Mouse (Mus musculus): Measurements from ENCODE around the gene Lyrm7. TPM values are rescaled to one million over a fixed set of nuclear protein-coding genes. Genes with fewer than 3 reads are reported as not detected.
A peak's percentile ranks its signal among the peaks of the same experiment; 100 is the strongest.

The Lyrm7 gene
- polyA plus RNA-seq, 1 experiment from 2014 or later: 9.7 TPM

- DNase-seq (ENCODE audit: low spot score): no peak
- no peak for ATAC-seq (ENCODE audit: low FRiP score)
- Histone ChIP-seq H3K36me3 (ENCODE audit: control insufficient read depth, insufficient read depth, low read length) (no peaks in the 10 kb centered on the region), H3K4me1 (replicated peaks; ENCODE audit: control insufficient read depth, insufficient read depth, low read length) (no peaks in the 10 kb centered on the region), H3K27ac (ENCODE audit: low read depth, low read length) (no peak overlapping the region), H3K27me3 (ENCODE audit: control insufficient read depth, insufficient read depth, low read length) (no peaks in the 10 kb centered on the region), H3K4me2 (replicated peaks; ENCODE audit: low read depth, low read length) (no peak overlapping the region), H3K4me3 (ENCODE audit: low read depth, low read length) (no peak overlapping the region), H3K9me3 (ENCODE audit: control insufficient read depth, low read length) (no peaks in the 10 kb centered on the region), H3K9ac (ENCODE audit: low read depth, low read length) (no peak overlapping the region)
- 89% methylated on average over 2 of the region's 2 CpGs for WGBS
These were observed 24.7 kb upstream of the Lyrm7 start for GRCm38 (mm10) chr11:54885406-54885805.

GRCm38 (mm10) chr11:54884937-54885336, 24.2 kb upstream of the Lyrm7 start:
- ATAC-seq (ENCODE audit: low FRiP score) (no peak), DNase-seq (ENCODE audit: low spot score) (no peak)
- Histone ChIP-seq H3K4me2 (replicated peaks; ENCODE audit: low read depth, low read length) (no peak overlapping the region), H3K4me3 (ENCODE audit: low read depth, low read length) (no peak overlapping the region), H3K9ac (ENCODE audit: low read depth, low read length) (no peak overlapping the region), H3K27me3 (ENCODE audit: control insufficient read depth, insufficient read depth, low read length) (no peaks in the 10 kb centered on the region), H3K27ac (ENCODE audit: low read depth, low read length) (no peak overlapping the region), H3K9me3 (ENCODE audit: control insufficient read depth, low read length) (no peaks in the 10 kb centered on the region), H3K36me3 (ENCODE audit: control insufficient read depth, insufficient read depth, low read length) (no peaks in the 10 kb centered on the region), H3K4me1 (replicated peaks; ENCODE audit: control insufficient read depth, insufficient read depth, low read length) (no peaks in the 10 kb centered on the region)
- 24% methylated on average over 5 of the region's 5 CpGs for WGBS

- ATAC-seq (ENCODE audit: low FRiP score) (no peak), DNase-seq (ENCODE audit: low spot score) (no peak)
- no peak overlapping the region for H3K4me3 ChIP-seq (ENCODE audit: low read depth, low read length)
- H3K4me2 ChIP-seq (replicated peaks; ENCODE audit: low read depth, low read length): no peak overlapping the region
- no peaks in the 10 kb centered on the region for H3K27me3 ChIP-seq (ENCODE audit: control insufficient read depth, insufficient read depth, low read length)
- WGBS: 81% methylated on average over 4 of the region's 5 CpGs
- H3K9ac ChIP-seq (ENCODE audit: low read depth, low read length): no peak overlapping the region
- no peak overlapping the region for H3K27ac ChIP-seq (ENCODE audit: low read depth, low read length)
- no peaks in the 10 kb centered on the region for H3K9me3 ChIP-seq (ENCODE audit: control insufficient read depth, low read length)
- H3K4me1 ChIP-seq (replicated peaks; ENCODE audit: control insufficient read depth, insufficient read depth, low read length): no peaks in the 10 kb centered on the region
- no peaks in the 10 kb centered on the region for H3K36me3 ChIP-seq (ENCODE audit: control insufficient read depth, insufficient read depth, low read length)
These were observed 23.6 kb upstream of the Lyrm7 start for GRCm38 (mm10) chr11:54884197-54884828.

- ATAC-seq (ENCODE audit: low FRiP score): no peak
- H3K36me3 ChIP-seq (ENCODE audit: control insufficient read depth, insufficient read depth, low read length): no peaks in the 10 kb centered on the region
- H3K27ac ChIP-seq (ENCODE audit: low read depth, low read length): no peak overlapping the region
- H3K4me1 ChIP-seq (replicated peaks; ENCODE audit: control insufficient read depth, insufficient read depth, low read length): no peaks in the 10 kb centered on the region
- H3K4me3 ChIP-seq (ENCODE audit: low read depth, low read length): no peak overlapping the region
- H3K4me2 ChIP-seq (replicated peaks; ENCODE audit: low read depth, low read length): no peak overlapping the region
- no peaks in the 10 kb centered on the region for H3K9me3 ChIP-seq (ENCODE audit: control insufficient read depth, low read length)
- WGBS: 32% methylated on average over 8 of the region's 8 CpGs
- DNase-seq (ENCODE audit: low spot score): no peak
- no peak overlapping the region for H3K9ac ChIP-seq (ENCODE audit: low read depth, low read length)
- H3K27me3 ChIP-seq (ENCODE audit: control insufficient read depth, insufficient read depth, low read length): no peaks in the 10 kb centered on the region
These were observed 22.0 kb upstream of the Lyrm7 start for GRCm38 (mm10) chr11:54882671-54883070.

GRCm38 (mm10) chr11:54881051-54881474, 20.3 kb upstream of the Lyrm7 start:
- 2% methylated on average over 2 of the region's 2 CpGs for WGBS
- Histone ChIP-seq H3K4me3 (ENCODE audit: low read depth, low read length) (no peak overlapping the region), H3K9ac (ENCODE audit: low read depth, low read length) (no peak overlapping the region), H3K27ac (ENCODE audit: low read depth, low read length) (no peak overlapping the region), H3K4me2 (replicated peaks; ENCODE audit: low read depth, low read length) (no peak overlapping the region), H3K4me1 (replicated peaks; ENCODE audit: control insufficient read depth, insufficient read depth, low read length) (no peaks in the 10 kb centered on the region), H3K36me3 (ENCODE audit: control insufficient read depth, insufficient read depth, low read length) (no peaks in the 10 kb centered on the region), H3K27me3 (ENCODE audit: control insufficient read depth, insufficient read depth, low read length) (no peaks in the 10 kb centered on the region), H3K9me3 (ENCODE audit: control insufficient read depth, low read length) (no peaks in the 10 kb centered on the region)
- DNase-seq (ENCODE audit: low spot score) (no peak), ATAC-seq (ENCODE audit: low FRiP score) (no peak)

- Histone ChIP-seq H3K36me3 (ENCODE audit: control insufficient read depth, insufficient read depth, low read length) (no peaks in the 10 kb centered on the region), H3K27ac (ENCODE audit: low read depth, low read length) (no peak overlapping the region), H3K9me3 (ENCODE audit: control insufficient read depth, low read length) (no peaks in the 10 kb centered on the region), H3K4me3 (ENCODE audit: low read depth, low read length) (no peak overlapping the region), H3K4me1 (replicated peaks; ENCODE audit: control insufficient read depth, insufficient read depth, low read length) (no peaks in the 10 kb centered on the region), H3K4me2 (replicated peaks; ENCODE audit: low read depth, low read length) (no peak overlapping the region), H3K9ac (ENCODE audit: low read depth, low read length) (no peak overlapping the region), H3K27me3 (ENCODE audit: control insufficient read depth, insufficient read depth, low read length) (no peaks in the 10 kb centered on the region)
- 78% methylated on average over 10 of the region's 10 CpGs for WGBS
- ATAC-seq (ENCODE audit: low FRiP score): no peak
- no peak for DNase-seq (ENCODE audit: low spot score)
These were observed 19.2 kb upstream of the Lyrm7 start for GRCm38 (mm10) chr11:54879922-54880321.

- Histone ChIP-seq H3K9ac (ENCODE audit: low read depth, low read length) (no peak overlapping the region), H3K27me3 (ENCODE audit: control insufficient read depth, insufficient read depth, low read length) (no peaks in the 10 kb centered on the region), H3K9me3 (ENCODE audit: control insufficient read depth, low read length) (no peaks in the 10 kb centered on the region), H3K4me3 (ENCODE audit: low read depth, low read length) (no peak overlapping the region), H3K4me1 (replicated peaks; ENCODE audit: control insufficient read depth, insufficient read depth, low read length) (no peaks in the 10 kb centered on the region), H3K36me3 (ENCODE audit: control insufficient read depth, insufficient read depth, low read length) (no peaks in the 10 kb centered on the region), H3K4me2 (replicated peaks; ENCODE audit: low read depth, low read length) (no peak overlapping the region), H3K27ac (ENCODE audit: low read depth, low read length) (no peak overlapping the region)
- ATAC-seq (ENCODE audit: low FRiP score): no peak
- DNase-seq (ENCODE audit: low spot score): peak; percentile 72
- WGBS: 44% methylated on average over 4 of the region's 4 CpGs
These were observed 18.7 kb upstream of the Lyrm7 start for GRCm38 (mm10) chr11:54879434-54879833.

- 87% methylated on average over 6 of the region's 6 CpGs for WGBS
- no peaks in the 10 kb centered on the region for H3K27me3 ChIP-seq (ENCODE audit: control insufficient read depth, insufficient read depth, low read length)
- H3K4me1 ChIP-seq (replicated peaks; ENCODE audit: control insufficient read depth, insufficient read depth, low read length): no peaks in the 10 kb centered on the region
- ATAC-seq (ENCODE audit: low FRiP score) (no peak), DNase-seq (ENCODE audit: low spot score) (no peak)
- H3K36me3 ChIP-seq (ENCODE audit: control insufficient read depth, insufficient read depth, low read length): peaks cover 2% of the 10 kb centered on the region; the same call in 1 of the 2 replicates
- no peak overlapping the region for H3K4me3 ChIP-seq (ENCODE audit: low read depth, low read length)
- no peak overlapping the region for H3K27ac ChIP-seq (ENCODE audit: low read depth, low read length)
- no peaks in the 10 kb centered on the region for H3K9me3 ChIP-seq (ENCODE audit: control insufficient read depth, low read length)
- H3K9ac ChIP-seq (ENCODE audit: low read depth, low read length): no peak overlapping the region
- no peak overlapping the region for H3K4me2 ChIP-seq (replicated peaks; ENCODE audit: low read depth, low read length)
These were observed 18.2 kb upstream of the Lyrm7 start for GRCm38 (mm10) chr11:54878893-54879292.

- Histone ChIP-seq H3K27me3 (ENCODE audit: control insufficient read depth, insufficient read depth, low read length) (no peaks in the 10 kb centered on the region), H3K36me3 (ENCODE audit: control insufficient read depth, insufficient read depth, low read length) (peaks cover 9% of the 10 kb centered on the region), H3K4me3 (ENCODE audit: low read depth, low read length) (no peak overlapping the region), H3K4me2 (replicated peaks; ENCODE audit: low read depth, low read length) (no peak overlapping the region), H3K27ac (ENCODE audit: low read depth, low read length) (no peak overlapping the region), H3K9ac (ENCODE audit: low read depth, low read length) (no peak overlapping the region), H3K4me1 (replicated peaks; ENCODE audit: control insufficient read depth, insufficient read depth, low read length) (no peaks in the 10 kb centered on the region), H3K9me3 (ENCODE audit: control insufficient read depth, low read length) (no peaks in the 10 kb centered on the region)
- ATAC-seq (ENCODE audit: low FRiP score) (no peak), DNase-seq (ENCODE audit: low spot score) (no peak)
- 89% methylated on average over 5 of the region's 5 CpGs for WGBS
These were observed 15.3 kb upstream of the Lyrm7 start for GRCm38 (mm10) chr11:54876031-54876430.

Data from hindbrain, embryonic 11.5 days (tissue).